Mouse (Mus musculus) frontal cortex, postnatal 10 days (tissue): ENCODE data around the gene Magi2.

Experiments
- DNase-seq, 2 experiments: peaks; one replicate each; pipeline ENCODE4 v3.0.0; 2022; ENCODE audit warnings: low spot score in 2 of 2, mixed read lengths in 1 of 2

Magi2 gene

DNA sequence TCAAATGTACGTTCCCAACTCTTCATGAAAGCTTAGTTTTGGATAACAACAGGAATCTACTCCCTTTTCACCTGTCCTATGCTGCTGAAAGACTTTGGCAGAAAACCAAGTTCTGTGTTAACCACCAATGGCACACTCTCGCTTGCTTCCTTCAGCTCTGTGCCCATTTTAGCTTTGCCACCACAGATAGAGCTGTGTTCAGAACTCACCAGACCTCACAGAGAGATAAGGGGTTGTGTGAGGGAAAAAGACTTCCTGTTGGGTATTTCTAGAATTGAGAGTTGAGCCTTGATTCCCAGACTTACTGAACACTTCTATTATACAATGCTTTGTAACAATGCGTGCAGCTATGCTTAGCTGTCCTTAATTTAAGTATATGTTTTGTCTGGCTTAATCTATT, 705.3 kb downstream of the Magi2 start:
- no peak for DNase-seq

DNA sequence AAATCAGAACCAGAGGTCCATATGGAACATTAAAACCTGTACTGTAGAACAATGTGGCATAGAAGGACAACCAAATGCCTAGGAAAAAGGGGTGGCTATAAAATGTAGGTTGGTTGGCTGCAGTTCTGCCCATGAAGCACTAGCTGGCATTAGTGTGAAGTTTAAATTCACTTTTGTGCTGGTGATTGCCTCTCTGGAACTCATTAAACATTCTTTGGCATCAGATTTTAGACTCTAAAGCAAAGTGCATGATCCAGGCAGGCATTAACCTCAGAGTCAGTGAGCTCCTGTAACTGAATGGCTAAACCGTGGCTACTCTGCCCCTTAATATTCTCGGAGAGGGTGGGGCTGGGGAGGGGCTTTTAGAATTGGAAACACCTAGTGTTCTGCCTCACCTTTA, 706.4 kb downstream of the Magi2 start:
- DNase-seq, result no peak

DNA sequence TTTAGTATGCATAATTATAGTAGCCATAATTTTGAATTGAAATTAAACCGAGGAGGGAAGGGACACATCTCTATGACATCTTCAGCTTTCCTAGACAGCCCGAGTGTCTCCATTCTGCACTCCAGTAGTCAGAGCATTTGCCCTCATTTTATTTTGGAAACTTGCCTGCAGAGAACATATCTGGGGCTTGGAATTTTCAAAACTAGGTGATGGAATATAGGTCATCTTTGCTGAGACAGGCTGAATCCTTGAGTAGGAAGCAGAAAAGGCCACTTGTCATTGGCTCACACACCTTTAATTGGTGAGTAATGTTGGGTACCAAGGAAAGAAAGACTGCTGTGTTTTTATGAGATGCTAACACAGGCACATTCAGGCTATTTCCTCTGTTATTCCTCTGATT, 724.3 kb downstream of the Magi2 start:
- DNase-seq, result no peak

DNA sequence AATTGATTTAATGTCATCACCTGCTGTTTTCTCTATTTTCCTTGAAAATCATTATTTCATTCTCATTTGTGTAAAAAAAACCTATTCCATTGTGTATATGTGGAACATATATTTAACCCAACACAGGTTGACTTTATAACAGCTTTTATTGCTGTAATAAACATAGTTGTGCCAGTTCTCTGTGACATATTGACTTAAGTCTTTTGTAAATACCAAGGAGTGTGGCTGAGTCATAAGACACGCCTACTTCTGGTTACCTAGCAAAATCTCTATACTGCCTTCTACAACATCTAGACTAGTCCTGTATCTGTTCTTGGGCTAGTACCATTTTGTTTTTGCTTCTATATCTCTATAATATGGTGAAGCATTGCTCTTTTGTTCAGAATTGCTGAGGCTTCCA, 737.3 kb downstream of the Magi2 start:
- no peak for DNase-seq

DNA sequence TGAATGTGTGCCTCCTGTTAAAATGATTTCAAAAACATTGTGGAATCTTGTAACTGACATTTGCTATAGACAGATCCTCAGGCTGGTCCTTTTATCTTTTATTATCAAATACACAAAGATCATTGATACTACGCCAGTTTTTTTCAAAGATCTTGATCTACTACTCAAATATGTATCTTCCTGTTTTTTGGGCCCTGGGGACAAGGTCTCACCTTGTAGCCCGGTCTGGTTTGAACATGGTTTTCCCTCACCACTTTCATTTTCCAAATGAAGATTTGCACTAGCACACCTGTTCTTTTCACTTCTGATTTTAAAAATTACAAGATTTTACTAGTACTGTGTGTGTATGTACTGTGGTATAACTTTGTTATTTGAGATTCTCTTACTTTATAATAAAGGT, 745.9 kb downstream of the Magi2 start:
- DNase-seq, result no peak

DNA sequence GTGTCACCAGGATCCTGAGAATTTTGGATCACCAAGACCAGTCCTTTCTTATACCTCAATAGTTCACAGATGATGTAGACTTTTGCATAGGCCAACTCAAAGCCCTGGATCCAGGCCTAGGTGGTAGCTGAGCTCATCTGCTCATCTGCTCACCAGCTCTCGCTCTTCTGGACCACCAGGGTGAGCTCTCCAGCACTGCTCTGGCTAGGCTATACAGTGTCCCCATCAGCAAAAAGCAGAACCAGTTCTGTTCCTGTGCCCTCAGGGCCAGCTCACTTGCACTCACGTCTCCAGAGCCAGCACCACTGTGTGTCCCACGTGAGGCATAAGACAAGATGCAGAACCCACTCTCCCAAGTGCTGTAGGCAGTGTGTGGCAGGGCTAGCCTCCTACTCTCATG, 747.0 kb downstream of the Magi2 start:
- DNase-seq, result no peak

DNA sequence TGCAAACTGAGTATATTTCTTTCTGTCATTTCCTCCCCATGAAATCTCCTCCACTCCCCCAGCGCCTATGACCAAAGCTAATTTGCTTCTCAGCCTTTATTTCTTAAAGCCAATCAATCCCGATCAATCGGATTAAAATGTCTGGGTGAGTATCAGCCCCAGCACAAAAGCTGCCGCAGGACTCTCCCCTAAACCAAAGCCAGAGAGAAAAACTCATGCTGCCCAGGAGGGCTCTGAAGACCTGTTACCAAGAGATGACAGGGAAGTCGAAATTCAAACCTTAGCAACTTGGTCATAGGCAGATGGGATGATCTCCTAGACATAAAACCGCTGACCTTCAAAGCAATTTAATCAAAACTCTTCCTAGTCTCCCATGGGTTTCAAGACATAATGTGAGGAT, 754.7 kb downstream of the Magi2 start:
- DNase-seq, result no peak

DNA sequence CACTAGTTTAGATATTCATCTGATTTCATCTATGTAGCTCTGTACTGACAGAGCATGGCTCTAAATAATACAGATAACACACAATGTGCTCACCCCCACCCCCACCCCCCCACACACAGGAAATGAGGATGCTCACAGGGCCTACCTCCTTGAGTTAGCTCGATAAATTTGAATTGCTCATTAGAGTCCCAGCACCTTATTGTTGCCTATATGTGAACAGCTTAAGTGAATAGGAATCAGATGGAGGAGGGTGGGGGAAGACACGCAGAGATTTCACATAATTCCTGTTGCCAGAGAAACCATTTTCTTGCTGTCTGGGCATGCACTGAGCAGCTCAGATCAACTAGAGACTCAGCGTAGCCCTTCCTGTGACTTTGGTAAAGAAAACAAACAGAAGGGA, 755.2 kb downstream of the Magi2 start:
- DNase-seq, result no peak

DNA sequence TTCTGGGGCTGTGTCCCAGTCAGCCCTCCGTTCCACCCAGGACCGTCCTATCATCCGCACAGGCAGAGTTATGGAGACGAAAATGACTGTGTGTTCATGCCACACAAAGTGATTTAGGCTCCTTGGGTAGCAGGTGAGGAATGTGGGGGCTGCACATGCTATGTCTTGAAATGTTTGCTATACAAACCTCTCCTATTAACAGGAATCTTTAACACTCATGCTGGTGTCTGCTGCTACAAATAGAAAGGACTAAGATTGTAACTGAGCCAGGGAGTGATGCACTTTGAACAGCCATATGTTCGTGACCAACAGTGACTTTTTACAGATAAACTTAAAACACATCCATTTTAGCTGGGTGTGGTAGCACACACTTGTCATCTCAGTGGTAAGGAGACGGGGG, 772.6 kb downstream of the Magi2 start:
- DNase-seq, result no peak

DNA sequence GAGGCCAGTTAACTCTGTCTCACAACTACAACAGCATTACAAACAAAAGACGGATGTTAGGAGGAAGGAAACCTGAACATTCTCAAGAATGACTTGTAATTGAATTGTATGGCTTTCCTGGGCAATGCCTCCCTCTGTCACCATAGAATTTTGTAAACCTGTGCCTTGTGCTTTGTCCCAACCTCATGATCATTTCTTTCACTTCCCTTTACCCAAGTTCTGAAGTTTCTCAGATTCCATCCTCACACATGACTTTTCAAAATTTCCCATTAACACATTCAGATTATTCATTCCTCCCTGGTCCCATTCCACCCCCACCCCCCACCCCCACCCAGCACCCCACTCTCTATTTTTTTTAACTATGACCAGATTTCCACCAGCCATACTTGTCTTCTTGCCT, 773.1 kb downstream of the Magi2 start:
- DNase-seq, result no peak

DNA sequence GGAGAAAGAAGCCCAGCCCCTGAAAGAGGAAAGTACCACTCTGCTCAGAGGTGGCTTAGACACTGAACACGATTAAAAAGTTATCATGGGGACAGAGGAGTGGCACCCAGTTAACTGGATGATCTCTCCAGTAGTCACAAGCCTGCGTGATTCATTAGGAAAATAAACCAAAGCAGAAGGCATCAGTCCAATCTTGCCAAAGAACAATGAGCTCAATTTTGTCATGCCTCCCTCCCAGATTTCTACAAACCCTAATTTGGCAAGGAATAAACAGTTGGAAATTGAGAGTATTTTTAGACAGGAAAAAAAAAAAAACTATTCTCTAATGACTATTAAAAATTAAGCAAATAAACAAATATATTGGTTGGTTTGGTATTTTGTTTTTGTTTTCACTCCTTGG, 779.8 kb downstream of the Magi2 start:
- no peak for DNase-seq

DNA sequence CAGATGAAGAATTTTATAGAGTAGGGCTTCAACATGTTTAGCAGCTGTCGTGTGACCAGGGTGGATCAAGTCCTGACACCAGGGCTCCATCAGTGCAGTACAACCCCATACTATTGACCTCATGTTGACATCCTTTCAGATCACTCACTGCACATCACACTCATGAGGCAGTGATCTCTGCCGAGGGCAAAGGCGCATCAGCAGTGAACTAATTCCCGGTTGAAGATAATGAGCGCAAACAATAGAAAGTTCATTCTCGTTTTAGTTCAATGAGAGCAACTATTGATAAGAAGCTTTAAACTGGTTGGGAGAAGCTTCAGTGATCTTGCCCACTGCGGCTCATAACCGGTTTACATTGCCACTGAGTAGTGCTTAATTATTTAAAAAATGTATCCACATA, 780.4 kb downstream of the Magi2 start:
- DNase-seq, result no peak

DNA sequence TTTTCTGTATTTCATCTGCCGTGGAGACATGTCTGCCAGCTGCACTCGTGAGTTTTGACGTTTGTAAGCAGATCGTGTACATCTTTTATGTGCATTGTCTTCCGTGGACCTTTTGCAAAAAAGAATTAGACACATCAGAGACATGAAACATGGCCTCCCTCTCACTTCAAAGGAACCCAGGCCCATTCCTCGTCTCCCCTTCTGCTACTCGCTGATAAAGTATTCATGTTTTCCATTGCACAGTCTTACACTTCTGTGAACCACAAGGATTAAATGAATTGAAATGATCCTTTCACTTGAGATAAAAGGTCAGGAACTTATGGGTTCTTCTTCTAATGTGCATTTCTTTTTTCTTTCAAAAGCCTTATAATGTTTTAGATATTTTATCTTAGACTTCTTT, 783.4 kb downstream of the Magi2 start:
- no peak for DNase-seq

DNA sequence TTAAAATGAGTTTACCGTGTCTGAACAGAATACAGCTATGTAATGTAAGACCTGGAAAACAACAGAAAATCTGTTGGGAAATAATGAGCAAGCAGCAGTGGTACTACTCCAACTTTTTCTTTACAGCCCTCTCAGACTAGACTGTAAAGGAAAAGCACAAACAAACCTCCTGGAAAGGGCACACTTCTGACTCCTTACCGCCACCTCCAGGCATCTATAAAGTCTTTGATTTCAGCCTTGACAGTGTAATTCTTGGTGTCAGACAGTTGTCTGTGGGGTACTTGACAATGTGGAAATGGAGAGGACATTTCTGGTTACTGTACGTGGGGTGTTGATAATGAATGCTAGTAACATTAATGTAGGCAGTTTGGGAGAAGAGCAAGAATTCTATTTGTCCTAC, 791.2 kb downstream of the Magi2 start:
- DNase-seq, result no peak

DNA sequence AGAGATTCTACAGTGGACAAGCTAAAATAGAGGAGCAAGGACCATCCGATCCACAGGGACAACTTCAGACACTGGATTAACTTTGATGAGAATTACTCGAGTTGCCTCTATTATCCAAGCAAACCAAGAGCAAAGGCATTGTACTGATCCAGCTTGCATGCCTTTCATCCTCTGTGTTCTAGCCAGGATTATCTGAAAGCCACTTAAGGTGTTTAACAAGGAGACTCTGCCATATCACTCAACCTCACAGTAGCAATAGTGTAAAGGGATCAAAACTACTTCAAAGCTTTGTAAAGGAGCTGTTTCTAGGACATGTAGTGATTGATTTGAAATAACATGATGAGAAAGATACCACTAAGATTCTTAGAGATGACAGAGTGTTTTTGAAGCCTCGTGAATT, 819.8 kb downstream of the Magi2 start:
- no peak for DNase-seq

DNA sequence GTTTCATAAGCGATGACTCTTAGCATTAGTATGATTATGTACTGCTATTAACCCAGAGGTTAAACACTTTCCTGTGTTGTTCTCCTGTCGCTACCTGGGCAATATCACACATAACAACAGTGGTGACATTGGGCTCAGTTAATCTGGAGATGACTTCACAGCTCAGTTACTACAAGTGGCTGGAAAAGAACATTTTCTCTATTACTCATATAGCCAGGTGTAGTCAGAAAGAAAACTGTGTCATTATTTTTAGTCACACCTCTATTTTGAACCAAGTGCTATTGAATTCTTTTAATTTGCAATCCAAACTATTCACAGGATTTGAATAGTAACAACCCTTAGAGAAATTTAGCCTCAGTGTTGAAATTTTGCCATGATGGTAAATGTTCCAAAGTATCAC, 821.5 kb downstream of the Magi2 start:
- no peak for DNase-seq

DNA sequence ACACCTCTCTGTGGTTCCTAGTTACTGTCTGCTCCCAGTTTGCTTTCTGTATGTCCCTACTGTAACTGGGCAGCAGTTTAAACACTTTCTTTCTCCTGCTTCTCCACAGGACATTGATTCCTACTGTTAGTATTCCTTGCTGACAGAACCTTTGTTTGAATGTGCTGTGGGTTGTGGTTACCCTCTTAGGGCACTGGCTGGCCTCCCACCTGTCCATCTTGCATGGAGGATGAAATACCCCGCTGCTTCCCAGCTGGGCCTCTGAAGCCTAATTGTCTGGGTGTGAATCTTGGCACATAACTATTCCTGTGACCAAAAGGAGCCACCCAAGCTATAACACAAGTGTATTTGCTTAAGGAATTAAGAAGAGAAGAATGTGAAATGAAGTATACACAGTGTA, 823.4 kb downstream of the Magi2 start:
- DNase-seq, result no peak

DNA sequence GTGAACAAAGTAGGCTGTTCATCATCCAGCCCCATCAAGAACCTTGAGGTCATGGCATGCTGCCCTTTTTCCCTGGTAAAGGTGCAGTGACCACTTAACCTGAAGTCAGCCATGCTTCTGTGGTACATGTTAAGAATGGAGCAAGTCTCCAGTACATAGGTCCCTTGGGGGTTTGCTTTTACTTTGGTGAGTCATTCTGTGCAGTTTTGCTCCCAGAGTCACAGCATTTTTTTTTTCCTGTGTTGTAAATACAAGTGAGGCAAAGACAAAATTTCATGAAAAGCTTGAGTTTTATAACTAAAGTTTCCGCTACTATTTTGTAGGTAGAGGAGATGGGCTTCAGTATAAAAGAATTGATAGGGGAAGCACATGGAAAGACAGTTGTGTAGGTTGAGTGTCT, 828.2 kb downstream of the Magi2 start:
- no peak for DNase-seq

DNA sequence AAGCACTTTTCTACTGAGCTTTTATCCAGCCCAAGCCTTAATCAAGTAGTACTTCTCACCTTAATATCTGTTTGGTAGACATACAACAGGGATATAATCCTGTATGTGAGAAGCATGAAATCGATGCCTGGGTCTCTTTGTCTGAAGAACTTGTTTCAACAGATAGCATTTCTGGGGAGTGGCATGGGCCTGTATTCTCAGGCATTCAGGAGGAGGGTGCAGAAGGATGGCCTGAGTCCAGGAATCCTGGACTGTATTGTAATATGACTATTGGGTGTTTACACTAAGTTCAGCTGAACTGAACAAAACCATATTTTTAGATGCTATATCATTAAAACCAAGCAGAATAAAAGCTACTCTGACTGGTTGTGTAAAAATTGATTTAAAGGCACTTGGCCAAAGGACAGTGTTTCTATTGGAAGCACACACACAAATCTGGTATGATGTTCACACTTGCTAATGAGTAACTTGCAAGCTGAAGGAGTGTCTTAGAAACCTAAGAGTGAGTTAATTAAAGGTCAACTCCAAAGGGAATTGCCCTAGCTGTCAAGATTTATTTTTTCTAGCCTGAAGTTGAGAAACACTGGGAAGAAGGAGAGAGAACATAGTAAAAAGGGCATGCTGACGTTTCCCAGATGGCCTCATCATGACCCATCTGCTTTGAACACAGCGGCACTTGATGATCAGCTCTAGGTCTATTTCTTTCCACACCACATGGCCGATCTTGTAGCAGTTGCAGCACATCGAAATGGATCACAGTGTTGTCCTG, 829.4 kb downstream of the Magi2 start:
- DNase-seq, result no peak

DNA sequence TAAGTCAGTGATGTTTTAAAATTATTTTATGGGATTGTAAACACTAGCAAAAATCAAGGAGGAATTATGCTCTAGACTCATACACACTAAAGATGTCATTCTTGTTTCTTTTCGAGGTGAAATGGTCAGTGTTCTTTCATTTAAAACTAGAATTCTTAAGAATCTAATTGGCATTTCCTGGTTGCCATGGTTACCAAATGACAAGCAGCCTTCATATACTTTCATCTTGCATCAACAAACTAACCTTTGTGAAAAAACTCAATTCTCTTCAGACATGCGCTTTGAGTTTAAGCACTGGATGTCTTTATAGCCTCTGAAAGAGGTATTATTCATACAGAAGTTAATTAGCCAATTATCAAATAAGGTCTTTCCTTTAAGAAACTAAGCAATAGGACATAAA, 830.0 kb downstream of the Magi2 start:
- no peak for DNase-seq

DNA sequence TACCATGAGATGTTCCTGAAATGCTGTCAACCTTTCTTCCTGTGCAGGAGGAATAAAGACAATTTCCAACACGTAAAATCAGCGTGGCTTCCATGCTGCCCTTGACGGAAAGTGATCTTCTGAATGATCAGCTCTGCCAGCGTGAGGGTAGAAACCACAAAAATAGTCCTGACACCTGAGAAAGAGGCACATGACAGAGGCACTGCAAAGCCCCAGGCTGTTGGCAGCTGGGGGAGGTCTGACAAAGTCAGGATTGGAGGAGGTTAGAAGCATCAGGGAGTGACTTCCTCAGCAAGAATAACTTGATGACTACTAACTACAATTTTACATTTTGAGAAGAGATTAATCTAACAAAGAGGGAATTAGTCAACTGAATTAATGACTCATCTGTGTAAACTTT, 835.2 kb downstream of the Magi2 start:
- no peak for DNase-seq

DNA sequence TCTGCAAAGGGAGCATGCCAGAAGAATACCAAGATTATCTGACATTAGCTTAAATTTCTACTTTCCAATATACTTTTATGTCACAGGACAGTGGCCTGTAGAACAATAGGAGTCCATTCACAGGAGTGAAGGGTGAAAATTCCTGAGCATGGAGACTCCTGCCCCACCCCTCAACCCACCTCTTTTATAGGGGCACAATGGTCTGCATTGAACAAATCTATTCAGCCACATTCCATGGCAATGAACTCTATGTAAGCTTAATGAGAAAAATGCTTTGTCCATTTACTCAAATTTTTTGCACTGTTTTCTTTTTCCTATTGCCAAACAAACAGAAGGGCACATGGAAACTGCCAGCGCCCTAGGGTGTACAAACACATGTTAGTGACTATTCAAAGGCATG, 838.2 kb downstream of the Magi2 start:
- DNase-seq, result no peak

DNA sequence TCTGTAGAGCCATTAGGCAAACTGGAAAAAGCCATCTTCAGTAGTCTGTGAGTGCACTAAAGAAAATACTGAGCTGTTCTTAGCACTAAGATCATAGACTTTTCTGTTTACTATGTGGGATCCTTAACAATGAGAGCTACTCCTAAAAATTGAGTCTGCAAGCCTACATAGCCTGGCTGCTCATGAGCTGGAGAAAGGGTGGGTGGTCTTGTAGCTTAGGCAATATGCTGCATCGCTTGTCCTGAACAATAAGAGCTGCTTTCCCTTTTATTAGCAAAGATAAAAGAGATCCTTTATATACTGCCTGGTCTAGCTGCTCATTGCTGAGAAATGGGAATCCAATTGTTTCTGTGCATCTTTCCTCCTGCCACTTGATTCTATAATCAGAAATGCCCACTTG, 841.7 kb downstream of the Magi2 start:
- DNase-seq, result no peak

DNA sequence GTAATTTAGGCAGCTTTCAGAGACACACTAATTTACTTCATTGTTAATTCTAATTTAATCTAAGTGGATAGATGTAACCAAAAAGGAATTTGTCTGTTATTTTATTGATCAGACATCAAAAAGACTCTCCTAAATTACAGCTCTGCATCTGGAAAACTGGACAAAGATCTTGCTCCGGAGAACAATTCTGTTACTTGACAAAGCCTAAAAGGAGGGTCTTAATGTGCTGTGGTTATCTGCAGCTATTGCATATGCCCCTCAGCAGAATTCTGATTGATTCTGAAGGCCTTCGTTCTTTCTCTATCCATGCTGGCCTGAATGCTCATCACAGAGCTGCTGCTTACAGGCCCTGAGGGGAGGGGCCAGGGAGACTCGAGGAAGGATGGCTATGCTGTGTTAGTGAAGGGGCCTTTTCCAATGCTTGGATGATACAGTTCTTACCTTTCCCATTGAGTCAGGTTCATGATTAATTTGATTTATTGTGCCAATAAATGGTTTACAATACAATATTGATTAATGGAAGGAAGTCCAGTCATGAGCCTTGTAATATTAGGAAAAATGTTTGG, 842.2 kb downstream of the Magi2 start:
- no peak for DNase-seq
